ENCODE assay signal across 8 mouse cellular contexts in genomic region chr9:45984409-45985228, GRCm38 (mm10). TPM values are rescaled to one million over a fixed set of nuclear protein-coding genes. Genes with fewer than 3 reads are reported as not detected.
DNase-seq lines count a peak whose midpoint lies in the region; ATAC-seq lines count a peak whose summit lies in the region.

No protein-coding gene starts in this region.

- H3K4me2 ChIP-seq in hindbrain, embryonic 14.5 days (replicated peaks), result peak overlapping the region; percentile 70

- H3K9ac ChIP-seq in hindbrain, embryonic 14.5 days, result peak overlapping the region; percentile 96

- no peaks in the 10 kb centered on the region for H3K9me3 ChIP-seq in hindbrain, embryonic 14.5 days (ENCODE audit: control insufficient read depth, low read length)

- ATAC-seq in hindbrain, embryonic 14.5 days (ENCODE audit: low FRiP score), result peak; percentile 93

- no peaks in the 10 kb centered on the region for H3K27me3 ChIP-seq in hindbrain, embryonic 14.5 days (ENCODE audit: control insufficient read depth, insufficient read depth, low read length)

- H3K27ac ChIP-seq in hindbrain, embryonic 14.5 days, result peak overlapping the region; percentile 97

- WGBS in hindbrain, embryonic 14.5 days, result under 1% methylated on average over 48 of the region's 76 CpGs

- H3K4me1 ChIP-seq in hindbrain, embryonic 14.5 days (replicated peaks; ENCODE audit: control insufficient read depth, insufficient read depth, low read length), result peaks cover 36% of the 10 kb centered on the region

- DNase-seq in NIH3T3 (ENCODE audit: low read depth), result peak; percentile 90
- DNase-seq in cerebellum, postnatal 10 days, result peak; percentile 97 to 98
- DNase-seq in frontal cortex, postnatal 14 days (ENCODE audit: low spot score in 2 of 2), result peak; percentile 77 to 80
- peak; percentile 94 for DNase-seq in hindbrain, embryonic 14.5 days (ENCODE audit: low spot score)
- peak; percentile 90 for DNase-seq in layer of hippocampus, postnatal 36 days
- peak; percentile 92 for DNase-seq in lung, postnatal 36 days
- peak; percentile 94 for DNase-seq in retina, postnatal 1 day
- peak; percentile 82 to 85 for DNase-seq in urinary bladder, adult 18-20 months (ENCODE audit: low spot score in 2 of 2)

- no peaks in the 10 kb centered on the region for H3K36me3 ChIP-seq in hindbrain, embryonic 14.5 days (replicated peaks; ENCODE audit: control insufficient read depth, insufficient read depth)

- H3K4me3 ChIP-seq in hindbrain, embryonic 14.5 days (replicated peaks; ENCODE audit: low read length), result peak overlapping the region; percentile 96

RNA-seq across cellular contexts. Expression of gene Pafah1b2, which starts 27.9 kb away (rescaled TPM):
- polyA plus RNA-seq in hindbrain, embryonic 14.5 days (2014; fragmentation: Nextera tagmentation; extraction: Ambion mirVana), result 289 and 303 TPM in 2 replicates
- total RNA-seq in layer of hippocampus, postnatal 36 days (2021), result 100 to 1,000 TPM; 227 to 234 TPM

RNA-seq across cellular contexts. Expression of gene Sik3, which starts 28.0 kb away (rescaled TPM):
- polyA plus RNA-seq in hindbrain, embryonic 14.5 days (2014; fragmentation: Nextera tagmentation; extraction: Ambion mirVana), result 10.9 and 11.0 TPM in 2 replicates
- 100 to 1,000 TPM; 129 to 141 TPM for total RNA-seq in layer of hippocampus, postnatal 36 days (2021)

RNA-seq across cellular contexts. Expression of gene Sidt2, which starts 29.6 kb away (rescaled TPM):
- 48.9 and 55.3 TPM in 2 replicates for polyA plus RNA-seq in hindbrain, embryonic 14.5 days (2014; fragmentation: Nextera tagmentation; extraction: Ambion mirVana)
- total RNA-seq in layer of hippocampus, postnatal 36 days (2021), result 10 to 100 TPM; 77.5 to 82.1 TPM

RNA-seq across cellular contexts. Expression of gene Tagln, which starts 48.8 kb away (rescaled TPM):
- 10.3 and 10.5 TPM in 2 replicates for polyA plus RNA-seq in hindbrain, embryonic 14.5 days (2014; fragmentation: Nextera tagmentation; extraction: Ambion mirVana)
- 1 to 10 TPM; 7.8 to 9.3 TPM for total RNA-seq in layer of hippocampus, postnatal 36 days (2021)

Comparison
In these comparisons a context has a peak if more than half of its experiments do, and no peak if none do; other contexts are left out.
1. Peak in every context shown above with its lines: DNase-seq, ATAC-seq, H3K4me3 ChIP-seq and H3K27ac ChIP-seq.